12 mouse cellular contexts compared by ENCODE assay signal in genomic region chr10:116726031-116726430, GRCm38 (mm10).
"Had no signal": no experiment of that assay in that cellular context is flagged by ENCODE, and none has a peak within 500 bp of the region (broad histone marks: within the 10 kb centered on the region; RNA-seq: fewer than 3 reads in every experiment).

No protein-coding gene starts in this region.

- DNase-seq: retina, postnatal 1 day; right cerebral cortex, adult 18-20 months; right cerebral cortex, postnatal 14 days; right cerebral cortex, postnatal 25 days; right cerebral cortex, postnatal 4 days; spleen, adult 18-20 months; thymus, adult 18-20 months; thymus, adult 2 months; thymus, postnatal 14 days; thymus, postnatal 25 days; thymus, postnatal 36 days; thymus, postnatal 4 days had no signal
